Mouse (Mus musculus): ENCODE results near the gene Gin1. TPM values are rescaled to one million over a fixed set of nuclear protein-coding genes. Genes with fewer than 3 reads are reported as not detected.

Gin1 gene
- total RNA-seq, 2 experiments from 2014 or later: 8.3 to 11.1 TPM

GRCm38 (mm10) chr1:97785685-97786393 is 15.9 kb downstream of the Gin1 start:
- no peak for DNase-seq (ENCODE audit: low spot score in 2 of 2)

- DNase-seq (ENCODE audit: low spot score in 2 of 2): no peak
These were observed 17.7 kb downstream of the Gin1 start for GRCm38 (mm10) chr1:97787674-97788073.

- DNase-seq (ENCODE audit: low spot score in 2 of 2): no peak
These were observed 18.5 kb downstream of the Gin1 start for GRCm38 (mm10) chr1:97788490-97788889.

- no peak for DNase-seq (ENCODE audit: low spot score in 2 of 2)
These were observed 24.1 kb downstream of the Gin1 start for GRCm38 (mm10) chr1:97794110-97794509.

- no peak for DNase-seq (ENCODE audit: low spot score in 2 of 2)
These were observed 26.0 kb downstream of the Gin1 start for GRCm38 (mm10) chr1:97795936-97796335.

- DNase-seq (ENCODE audit: low spot score in 2 of 2): peak in 1 of 2 experiments; percentile 7
These were observed 32.4 kb downstream of the Gin1 start for GRCm38 (mm10) chr1:97802207-97802902.

- DNase-seq (ENCODE audit: low spot score in 2 of 2): no peak
These were observed 34.5 kb downstream of the Gin1 start for GRCm38 (mm10) chr1:97804520-97804919.

GRCm38 (mm10) chr1:97809255-97809912 is 39.4 kb downstream of the Gin1 start:
- DNase-seq (ENCODE audit: low spot score in 2 of 2): peak in 1 of 2 experiments; percentile 52

GRCm38 (mm10) chr1:97821282-97821681 is 51.3 kb downstream of the Gin1 start:
- DNase-seq (ENCODE audit: low spot score in 2 of 2): no peak

- DNase-seq (ENCODE audit: low spot score in 2 of 2): no peak
These were observed 52.2 kb downstream of the Gin1 start for GRCm38 (mm10) chr1:97822203-97822602.

- DNase-seq (ENCODE audit: low spot score in 2 of 2): no peak
These were observed 52.9 kb downstream of the Gin1 start for GRCm38 (mm10) chr1:97822904-97823303.

GRCm38 (mm10) chr1:97827566-97827965 is 57.6 kb downstream of the Gin1 start:
- peak in 1 of 2 experiments; percentile 59 for DNase-seq (ENCODE audit: low spot score in 2 of 2)

- DNase-seq (ENCODE audit: low spot score in 2 of 2): no peak
These were observed 58.1 kb downstream of the Gin1 start for GRCm38 (mm10) chr1:97828087-97828486.

- peak; percentile 19 to 60 for DNase-seq (ENCODE audit: low spot score in 2 of 2)
These were observed 63.7 kb downstream of the Gin1 start for GRCm38 (mm10) chr1:97833466-97834353.

GRCm38 (mm10) chr1:97834354-97834822 is 64.4 kb downstream of the Gin1 start:
- DNase-seq (ENCODE audit: low spot score in 2 of 2): no peak

Other genes with a start within 250 kb of the Gin1 start
- gene D1Ertd622e, start 108.1 kb upstream of the Gin1 start, total RNA-seq (2021): 10 to 100 TPM; 50.6 to 53.9 TPM
- gene Ppip5k2, start 239 bp downstream of the Gin1 start, total RNA-seq (2021): 10 to 100 TPM; 17.4 to 18.8 TPM